Mouse (Mus musculus) liver, adult 2 months (tissue): ENCODE data around the gene Methig1.

ENCODE experiments used
- CTCF ChIP-seq: fragments of 200-500 bp; IDR thresholded peaks from 2 replicates; pipeline ENCODE4 v1.5.1; 2011; ENCODE audit warnings: low read depth, low read length, control low read depth
- POLR2A ChIP-seq: fragments of 200-500 bp; IDR thresholded peaks from 2 replicates; pipeline ENCODE4 v1.6.1; 2011; ENCODE audit warnings: low read length, control low read depth; ENCODE audit not compliant: insufficient read depth; ENCODE audit errors: extremely low read depth

GRCm38 (mm10) chr15:100403318-100404000, 50.5 kb downstream of the Methig1 start:
- TF ChIP-seq POLR2A (no peak), CTCF (no peak)
